Mouse (Mus musculus) liver, embryonic 14.5 days (tissue): ENCODE results near the gene Sprr2a3. TPM values are rescaled to one million over a fixed set of nuclear protein-coding genes. Genes with fewer than 3 reads are reported as not detected.
"Not testable (repeated sequence)": the region's sequence is repeated elsewhere in the genome, so short reads cannot be mapped to it uniquely, and the experiment has no call there.

Experiments used
- ATAC-seq: fragments of 200-750 bp; cut with Nextera tagmentation; 2 replicates; pipeline ENCODE4 v1.8.0; 2017; ENCODE audit warnings: moderate number of reproducible peaks, mild to moderate bottlenecking, moderate library complexity; ENCODE audit not compliant: insufficient read depth
- DNase-seq, 3 experiments: peaks; one replicate each; pipeline ENCODE4 v3.0.0-alpha.2; 2012 to 2013; ENCODE audit warnings: low read depth in 3 of 3, low spot score in 3 of 3
- H3K27ac ChIP-seq: fragments of 300-500 bp; sonication (generic); 2 replicates; pipeline ENCODE4 v1.5.1; 2014; ENCODE audit warnings: moderate library complexity, mild to moderate bottlenecking, control low read depth, inconsistent platforms
- H3K27me3 ChIP-seq: fragments of 300-500 bp; sonication (generic); 2 replicates; pipeline ENCODE4 v1.6.1; 2014; ENCODE audit warnings: mild to moderate bottlenecking, low read length, moderate library complexity; ENCODE audit not compliant: control insufficient read depth, insufficient read depth
- H3K36me3 ChIP-seq: fragments of 300-500 bp; sonication (generic); replicated peaks from 2 replicates; pipeline ENCODE4 v1.6.1; 2014; ENCODE audit warnings: low read depth; ENCODE audit not compliant: control insufficient read depth, insufficient read depth
- H3K4me1 ChIP-seq, 2 experiments: fragments of 200-500 bp in 1 of 2; fragments of 300-500 bp in 1 of 2; sonication (generic) in 1 of 2; replicated peaks; 2 replicates each; pipeline ENCODE4 v1.6.1; 2012 to 2014; ENCODE audit warnings: antibody characterized with exemption in 1 of 2, inconsistent platforms in 1 of 2, low read length in 1 of 2; ENCODE audit not compliant: control insufficient read depth in 2 of 2, insufficient read depth in 2 of 2
- H3K4me2 ChIP-seq: fragments of 300-500 bp; sonication (generic); 2 replicates; pipeline ENCODE4 v1.6.1; 2014; ENCODE audit warnings: low read depth, mild to moderate bottlenecking, control low read depth, moderate library complexity
- H3K4me3 ChIP-seq, 2 experiments: fragments of 200-500 bp in 1 of 2; fragments of 300-500 bp in 1 of 2; sonication (generic) in 1 of 2; 2 replicates each; pipeline ENCODE4 v1.5.1; 2012 to 2014; ENCODE audit warnings: low read depth in 2 of 2, low read length in 2 of 2, mild to moderate bottlenecking in 2 of 2, control low read depth in 1 of 2, inconsistent platforms in 1 of 2, moderate library complexity in 1 of 2; ENCODE audit not compliant: insufficient read depth in 1 of 2
- H3K9ac ChIP-seq: fragments of 300-500 bp; sonication (generic); replicated peaks from 2 replicates; pipeline ENCODE4 v1.6.1; 2014; ENCODE audit warnings: mild to moderate bottlenecking, control low read depth, moderate library complexity
- H3K9me3 ChIP-seq: fragments of 300-500 bp; sonication (generic); 2 replicates; pipeline ENCODE4 v1.6.1; 2016; ENCODE audit warnings: low read length, mixed read lengths; ENCODE audit not compliant: control insufficient read depth
- WGBS: fragments of 180-500 bp; shearing (Covaris S2); extraction: QIAGEN DNeasy Blood & Tissue Kit; methylation state at CpG from one replicate; pipeline ENCODE4 v1.1.7; 2014; ENCODE audit not compliant: insufficient replicate concordance; 5-methylcytosine and 5-hydroxymethylcytosine counted together
- polyA plus RNA-seq, 2 experiments: library from polyadenylated mRNA; depleted of rRNA in 1 of 2; stranded (reverse) in 1 of 2; unstranded in 1 of 2; fragments of >200 nt; fragmentation: Nextera tagmentation in 1 of 2; extraction: Ambion mirVana in 1 of 2; gene quantifications; 2 replicates each; pipeline versions ENCODE4 v1.2.1 to v1.2.3; 2012 to 2014

Sprr2a3 gene
- polyA plus RNA-seq, 2 experiments = not detected

GRCm38 (mm10) chr3:92253860-92254259, 31.4 kb upstream of the Sprr2a3 start:
- not testable (repeated sequence) for H3K4me1 ChIP-seq, H3K4me2 ChIP-seq, ATAC-seq, H3K27ac ChIP-seq, H3K36me3 ChIP-seq, H3K4me3 ChIP-seq, H3K27me3 ChIP-seq, DNase-seq, H3K9ac ChIP-seq, H3K9me3 ChIP-seq
- no CpG with 5 or more reads among the region's 8 CpGs for WGBS

DNA sequence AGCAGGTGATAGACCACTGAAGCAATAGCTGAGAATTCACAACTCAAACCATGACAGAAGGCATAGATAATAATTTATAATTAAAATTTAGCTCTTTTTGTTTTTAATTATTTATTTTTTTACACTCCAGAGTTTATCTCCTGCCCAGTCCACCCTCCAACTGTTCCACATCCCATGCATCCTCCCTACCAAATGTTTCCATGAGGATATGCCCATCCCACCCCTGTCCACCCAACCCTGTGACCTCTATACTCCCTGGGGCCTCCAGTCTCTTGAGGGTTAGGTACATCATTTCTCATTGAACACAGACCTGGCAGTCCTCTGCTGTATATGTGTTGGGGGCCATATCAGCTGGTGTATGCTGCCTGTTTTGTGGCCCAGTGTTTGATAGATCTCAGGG, 26.7 kb upstream of the Sprr2a3 start:
- not testable (repeated sequence) for H3K36me3 ChIP-seq, H3K27me3 ChIP-seq, H3K27ac ChIP-seq, DNase-seq, H3K9me3 ChIP-seq, H3K4me2 ChIP-seq, H3K4me3 ChIP-seq, ATAC-seq, H3K9ac ChIP-seq, H3K4me1 ChIP-seq

DNA sequence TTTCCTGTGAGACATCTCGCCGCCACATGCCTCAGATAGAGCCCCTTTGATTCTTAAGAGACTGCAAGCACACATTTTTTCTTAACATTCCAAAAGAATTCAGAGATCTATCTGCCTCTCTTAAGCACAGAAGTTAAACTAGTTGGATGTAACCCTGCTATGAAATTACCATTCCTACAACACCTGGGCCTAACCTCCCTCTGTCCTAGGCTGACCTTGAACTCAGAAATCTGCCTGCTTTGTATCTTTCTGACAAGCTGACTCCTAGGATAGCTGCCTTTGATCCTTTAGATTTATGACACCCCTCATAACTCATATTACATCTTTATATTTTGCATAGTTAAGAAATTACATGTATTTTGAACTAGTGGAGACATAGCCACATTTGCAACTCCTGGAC, 21.8 kb upstream of the Sprr2a3 start:
- not testable (repeated sequence) for DNase-seq, H3K9ac ChIP-seq, H3K4me2 ChIP-seq, ATAC-seq, H3K27ac ChIP-seq, H3K4me1 ChIP-seq, H3K36me3 ChIP-seq, H3K4me3 ChIP-seq, H3K9me3 ChIP-seq, H3K27me3 ChIP-seq
- no CpG with 5 or more reads among the region's 2 CpGs for WGBS

- not testable (repeated sequence) for H3K4me1 ChIP-seq, ATAC-seq, DNase-seq, H3K27me3 ChIP-seq, H3K4me2 ChIP-seq, H3K4me3 ChIP-seq, H3K9ac ChIP-seq, H3K36me3 ChIP-seq, H3K9me3 ChIP-seq, H3K27ac ChIP-seq
- no CpG with 5 or more reads among the region's 4 CpGs for WGBS
Measured at GRCm38 (mm10) chr3:92271414-92271985, 13.7 kb upstream of the Sprr2a3 start.

DNA sequence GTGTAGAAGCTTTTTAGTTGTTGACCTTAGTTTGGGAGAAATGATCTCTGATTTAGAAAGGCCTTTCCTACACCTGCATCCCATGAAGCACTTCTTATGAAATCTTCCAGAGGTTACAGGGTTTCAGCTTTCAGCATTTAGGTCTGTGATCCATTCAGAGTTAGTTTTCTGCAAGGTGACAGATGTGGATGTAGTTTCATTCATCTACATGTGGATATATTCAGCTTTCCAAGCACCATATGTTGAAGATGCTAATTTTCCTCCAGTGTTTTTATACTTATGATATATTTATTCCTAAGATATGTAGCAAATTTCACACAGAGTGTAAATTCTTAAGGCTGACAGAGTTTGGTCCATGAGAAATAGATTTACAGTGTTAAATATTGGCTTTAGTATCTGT, 11.7 kb upstream of the Sprr2a3 start:
- not testable (repeated sequence) for H3K4me3 ChIP-seq, H3K4me1 ChIP-seq, ATAC-seq, H3K9ac ChIP-seq, H3K36me3 ChIP-seq, H3K4me2 ChIP-seq, H3K9me3 ChIP-seq, H3K27ac ChIP-seq, H3K27me3 ChIP-seq, DNase-seq

DNA sequence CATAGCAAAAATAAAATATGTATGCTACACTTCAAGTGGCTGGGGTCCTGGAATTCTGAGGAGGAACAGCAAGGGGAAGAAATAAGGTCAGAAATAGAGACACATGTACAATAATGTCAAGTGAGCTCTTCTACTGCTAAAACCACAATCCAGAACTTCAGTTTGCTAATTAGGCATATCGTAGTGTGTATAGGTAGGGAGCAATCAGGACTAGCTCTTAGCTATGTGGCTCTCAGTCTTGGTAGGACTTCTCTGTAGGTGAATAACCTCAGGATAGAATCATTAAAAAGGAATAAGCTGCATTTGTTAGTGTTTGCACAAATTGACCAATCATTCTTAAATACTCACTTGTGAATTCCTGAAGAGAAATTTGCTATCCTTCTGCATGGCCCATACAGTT, 11.2 kb upstream of the Sprr2a3 start:
- not testable (repeated sequence) for ATAC-seq, H3K9me3 ChIP-seq, DNase-seq, H3K36me3 ChIP-seq, H3K4me3 ChIP-seq, H3K27me3 ChIP-seq, H3K4me1 ChIP-seq, H3K9ac ChIP-seq, H3K27ac ChIP-seq, H3K4me2 ChIP-seq
- WGBS = no CpG with 5 or more reads among the region's 1 CpGs

GRCm38 (mm10) chr3:92279663-92280062, 5.6 kb upstream of the Sprr2a3 start:
- not testable (repeated sequence) for H3K9ac ChIP-seq, H3K9me3 ChIP-seq, H3K36me3 ChIP-seq, ATAC-seq, DNase-seq, H3K4me3 ChIP-seq, H3K4me2 ChIP-seq, H3K27ac ChIP-seq, H3K27me3 ChIP-seq, H3K4me1 ChIP-seq

- not testable (repeated sequence) for ATAC-seq, H3K9me3 ChIP-seq, H3K27me3 ChIP-seq, DNase-seq, H3K9ac ChIP-seq, H3K4me3 ChIP-seq, H3K4me1 ChIP-seq, H3K36me3 ChIP-seq, H3K4me2 ChIP-seq, H3K27ac ChIP-seq
- WGBS = 51% methylated on average over 5 of the region's 12 CpGs
Measured at GRCm38 (mm10) chr3:92280963-92281606, 4.1 kb upstream of the Sprr2a3 start.
